Mouse (Mus musculus): ENCODE results near the gene Gm9918. TPM values are rescaled to one million over a fixed set of nuclear protein-coding genes. Genes with fewer than 3 reads are reported as not detected.

Gene Gm9918
- polyA plus RNA-seq, 1 experiment: 0.30 TPM

GRCm38 (mm10) chr15:102239260-102239590 is 31.1 kb upstream of the Gm9918 start:
- H3K27ac ChIP-seq (ENCODE audit: control insufficient read depth, insufficient read depth, low read length): no peak overlapping the region

GRCm38 (mm10) chr15:102239851-102240250 is 30.5 kb upstream of the Gm9918 start:
- peaks cover 17% of the 10 kb centered on the region for H3K4me1 ChIP-seq (replicated peaks; ENCODE audit: control insufficient read depth, insufficient read depth, low read length)
- H3K4me3 ChIP-seq (ENCODE audit: control insufficient read depth, insufficient read depth, low read length): no peak overlapping the region
- TF ChIP-seq POLR2A (IDR thresholded peaks at IDR 0.05; ENCODE audit: control insufficient read depth, extremely low read depth, insufficient read depth, low read length, poor library complexity) (no peak), CTCF (IDR thresholded peaks at IDR 0.05; ENCODE audit: borderline replicate concordance, control insufficient read depth, extremely low read depth, insufficient read depth, low read length, poor library complexity) (no peak)
- H3K27ac ChIP-seq (ENCODE audit: control insufficient read depth, insufficient read depth, low read length): no peak overlapping the region
- WGBS: 89% methylated on average over 11 of the region's 11 CpGs
- no peaks in the 10 kb centered on the region for H3K36me3 ChIP-seq (ENCODE audit: control insufficient read depth, insufficient read depth, low read length)
- no peak for DNase-seq
- no peaks in the 10 kb centered on the region for H3K27me3 ChIP-seq (ENCODE audit: control insufficient read depth, insufficient read depth, low read length)

More at GRCm38 (mm10) chr15:102239260-102239590, 31.1 kb upstream of the Gm9918 start:
- H3K4me1 ChIP-seq (replicated peaks; ENCODE audit: control insufficient read depth, insufficient read depth, low read length): peaks cover 24% of the 10 kb centered on the region
- TF ChIP-seq POLR2A (IDR thresholded peaks at IDR 0.05; ENCODE audit: control insufficient read depth, extremely low read depth, insufficient read depth, low read length, poor library complexity): no peak
- TF ChIP-seq CTCF (IDR thresholded peaks at IDR 0.05; ENCODE audit: borderline replicate concordance, control insufficient read depth, extremely low read depth, insufficient read depth, low read length, poor library complexity): peak; percentile 89
- H3K4me3 ChIP-seq (ENCODE audit: control insufficient read depth, insufficient read depth, low read length): no peak overlapping the region
- peak; percentile 84 for DNase-seq
- WGBS: 22% methylated on average over 9 of the region's 9 CpGs
- H3K27me3 ChIP-seq (ENCODE audit: control insufficient read depth, insufficient read depth, low read length): no peaks in the 10 kb centered on the region
- no peaks in the 10 kb centered on the region for H3K36me3 ChIP-seq (ENCODE audit: control insufficient read depth, insufficient read depth, low read length)

GRCm38 (mm10) chr15:102240607-102241006 is 29.8 kb upstream of the Gm9918 start:
- no peak overlapping the region for H3K27ac ChIP-seq (ENCODE audit: control insufficient read depth, insufficient read depth, low read length)
- 92% methylated on average over 4 of the region's 4 CpGs for WGBS
- DNase-seq: no peak
- no peaks in the 10 kb centered on the region for H3K36me3 ChIP-seq (ENCODE audit: control insufficient read depth, insufficient read depth, low read length)
- H3K4me3 ChIP-seq (ENCODE audit: control insufficient read depth, insufficient read depth, low read length): no peak overlapping the region
- peaks cover 4% of the 10 kb centered on the region; the same call in 1 of the 2 replicates for H3K27me3 ChIP-seq (ENCODE audit: control insufficient read depth, insufficient read depth, low read length)
- no peak for TF ChIP-seq POLR2A (IDR thresholded peaks at IDR 0.05; ENCODE audit: control insufficient read depth, extremely low read depth, insufficient read depth, low read length, poor library complexity)
- TF ChIP-seq CTCF (IDR thresholded peaks at IDR 0.05; ENCODE audit: borderline replicate concordance, control insufficient read depth, extremely low read depth, insufficient read depth, low read length, poor library complexity): no peak
- peaks cover 14% of the 10 kb centered on the region for H3K4me1 ChIP-seq (replicated peaks; ENCODE audit: control insufficient read depth, insufficient read depth, low read length)

- no peak overlapping the region for H3K27ac ChIP-seq (ENCODE audit: control insufficient read depth, insufficient read depth, low read length)
- peaks cover 29% of the 10 kb centered on the region for H3K4me1 ChIP-seq (replicated peaks; ENCODE audit: control insufficient read depth, insufficient read depth, low read length)
- H3K27me3 ChIP-seq (ENCODE audit: control insufficient read depth, insufficient read depth, low read length): peaks cover 10% of the 10 kb centered on the region; the same call in 1 of the 2 replicates
- DNase-seq: no peak
- no peaks in the 10 kb centered on the region for H3K36me3 ChIP-seq (ENCODE audit: control insufficient read depth, insufficient read depth, low read length)
- WGBS: 88% methylated on average over 12 of the region's 12 CpGs
- TF ChIP-seq CTCF (IDR thresholded peaks at IDR 0.05; ENCODE audit: borderline replicate concordance, control insufficient read depth, extremely low read depth, insufficient read depth, low read length, poor library complexity) (no peak), POLR2A (IDR thresholded peaks at IDR 0.05; ENCODE audit: control insufficient read depth, extremely low read depth, insufficient read depth, low read length, poor library complexity) (no peak)
- no peak overlapping the region for H3K4me3 ChIP-seq (ENCODE audit: control insufficient read depth, insufficient read depth, low read length)
These were observed 27.7 kb upstream of the Gm9918 start for GRCm38 (mm10) chr15:102242404-102243228.

- H3K27me3 ChIP-seq (ENCODE audit: control insufficient read depth, insufficient read depth, low read length): peaks cover 11% of the 10 kb centered on the region; the same call in 1 of the 2 replicates
- H3K27ac ChIP-seq (ENCODE audit: control insufficient read depth, insufficient read depth, low read length): no peak overlapping the region
- DNase-seq: no peak
- peak overlapping the region; percentile 16; the same call in 1 of the 2 replicates for H3K4me3 ChIP-seq (ENCODE audit: control insufficient read depth, insufficient read depth, low read length)
- H3K36me3 ChIP-seq (ENCODE audit: control insufficient read depth, insufficient read depth, low read length): no peaks in the 10 kb centered on the region
- 10% methylated on average over 22 of the region's 22 CpGs for WGBS
- TF ChIP-seq CTCF (IDR thresholded peaks at IDR 0.05; ENCODE audit: borderline replicate concordance, control insufficient read depth, extremely low read depth, insufficient read depth, low read length, poor library complexity): no peak
- TF ChIP-seq POLR2A (IDR thresholded peaks at IDR 0.05; ENCODE audit: control insufficient read depth, extremely low read depth, insufficient read depth, low read length, poor library complexity): no peak
- peaks cover 33% of the 10 kb centered on the region for H3K4me1 ChIP-seq (replicated peaks; ENCODE audit: control insufficient read depth, insufficient read depth, low read length)
These were observed 26.9 kb upstream of the Gm9918 start for GRCm38 (mm10) chr15:102243229-102244190.
